Mouse (Mus musculus): Measurements from ENCODE around the gene Tnfsf11.

Gene Tnfsf11

GRCm38 (mm10) chr14:78307286-78308237, at the start of gene Tnfsf11:
TSS of gene Tnfsf11 (minus strand) at chr14:78308043.
- DNase-seq, result no peak

DNA sequence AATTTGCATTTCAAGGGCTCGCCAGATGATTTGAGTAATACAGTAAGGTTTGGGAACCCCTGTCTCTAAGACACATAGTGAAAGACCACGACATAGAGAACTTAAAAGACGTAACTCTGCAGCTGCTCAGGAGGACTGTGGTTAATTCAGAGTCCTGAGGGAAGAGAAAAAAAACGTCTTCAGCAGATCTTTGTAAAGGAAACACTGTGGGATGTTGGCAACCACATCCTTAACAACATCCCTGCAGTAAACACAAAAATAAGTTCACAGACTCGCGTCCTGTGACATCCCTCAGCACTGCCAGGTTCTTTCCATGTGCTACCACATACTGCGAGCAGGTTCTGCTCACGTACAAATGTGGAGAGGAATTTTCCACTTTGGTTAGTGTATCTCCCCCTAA, 48.9 kb upstream of the Tnfsf11 start:
- DNase-seq, result no peak

DNA sequence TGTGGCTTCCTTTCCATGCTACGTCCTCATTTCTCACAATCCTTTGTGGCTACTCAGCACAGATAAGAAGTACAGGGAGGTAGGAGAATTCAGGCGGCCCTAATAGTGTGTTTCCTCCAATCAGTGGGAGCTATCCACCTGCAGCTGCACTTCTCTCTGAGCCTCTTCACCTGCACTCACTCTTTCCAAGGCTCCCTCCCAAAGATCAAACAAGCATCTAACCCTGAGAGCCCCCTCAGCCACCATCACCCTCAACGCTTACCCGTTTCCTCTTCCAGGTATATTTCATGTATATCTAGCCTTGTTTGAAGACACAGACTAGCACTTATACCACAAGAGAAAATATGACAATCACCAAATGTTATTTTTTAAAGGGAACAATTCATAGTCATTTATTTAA, 47.5 kb upstream of the Tnfsf11 start:
- no peak for DNase-seq

DNA sequence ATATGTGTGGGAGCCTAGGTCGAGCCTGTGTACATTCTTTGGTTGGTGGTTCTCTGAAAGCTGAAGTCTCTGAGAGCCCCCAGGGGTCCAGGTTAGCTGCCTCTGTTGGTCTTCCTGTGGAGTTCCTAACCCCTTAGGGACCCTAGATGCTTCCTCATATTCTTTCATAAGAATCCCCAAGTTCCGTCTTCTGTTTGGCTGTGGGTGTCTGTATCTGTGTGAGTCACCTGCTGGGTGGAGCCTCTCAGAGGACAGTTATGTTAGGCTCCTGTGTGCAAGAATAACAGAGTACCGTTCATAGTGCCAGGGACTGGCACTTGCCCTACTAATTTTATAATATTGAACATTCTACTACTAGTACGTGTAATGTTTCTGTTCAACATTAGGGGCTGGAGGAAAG, 45.0 kb upstream of the Tnfsf11 start:
- no peak for DNase-seq

DNA sequence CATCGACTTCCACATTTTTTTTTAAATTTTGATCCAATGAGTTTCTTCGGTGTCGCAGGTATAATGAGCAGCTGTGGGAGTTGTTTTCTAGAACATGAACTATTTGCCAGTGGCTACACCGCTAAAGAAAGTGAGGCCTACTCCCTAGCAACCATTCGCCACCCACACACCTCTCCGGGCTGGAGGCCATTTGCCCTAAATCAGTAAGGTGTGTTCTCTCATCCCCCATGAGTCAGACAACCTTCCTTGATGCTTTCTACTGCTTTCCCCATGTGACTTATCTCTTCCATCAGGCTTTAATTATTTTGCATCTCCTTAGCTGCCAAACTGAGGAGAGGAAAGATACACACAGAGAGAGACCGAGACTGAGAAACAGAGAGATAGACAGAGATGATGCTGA, 43.7 kb upstream of the Tnfsf11 start:
- no peak for DNase-seq

DNA sequence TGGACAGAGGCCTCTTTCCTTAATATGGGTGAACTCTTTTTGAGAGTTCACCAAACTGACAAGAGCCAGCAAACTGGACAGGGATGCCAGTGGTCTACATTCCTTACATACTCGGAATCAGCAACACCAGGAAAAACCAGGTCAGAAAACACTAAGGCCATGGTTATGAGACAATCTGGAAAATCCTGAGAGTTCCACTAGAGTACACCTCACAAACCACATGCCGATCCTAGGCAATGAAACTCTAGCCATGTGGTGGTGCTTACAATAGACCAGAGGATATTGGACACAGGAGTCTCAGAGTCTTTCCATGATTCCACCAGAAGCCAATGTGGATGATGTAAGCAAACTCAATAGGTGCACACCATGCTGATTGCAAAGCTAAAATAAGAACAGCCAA, 39.9 kb upstream of the Tnfsf11 start:
- no peak for DNase-seq

GRCm38 (mm10) chr14:78343007-78343406, 35.2 kb upstream of the Tnfsf11 start:
- DNase-seq, result no peak

GRCm38 (mm10) chr14:78342146-78342545, 34.3 kb upstream of the Tnfsf11 start:
- no peak for DNase-seq

DNA sequence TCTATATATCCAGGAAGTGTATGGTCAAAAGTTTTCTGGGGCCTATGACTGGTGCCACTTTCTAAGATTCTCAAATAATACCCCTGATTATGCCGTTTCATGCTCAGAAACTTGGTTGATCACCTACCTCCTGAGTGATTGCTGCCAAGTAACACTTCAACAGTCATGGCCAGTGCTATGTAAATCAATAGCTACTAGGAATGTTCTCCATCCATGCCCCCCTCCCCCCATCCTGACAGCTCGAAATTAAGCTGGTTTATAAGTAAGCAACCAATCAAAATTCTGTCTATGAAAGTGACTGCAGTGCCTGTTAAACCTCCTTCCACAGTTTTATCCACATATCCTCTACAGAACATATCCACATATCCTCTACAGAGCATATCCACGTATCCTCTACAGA, 25.5 kb upstream of the Tnfsf11 start:
- DNase-seq, result no peak

- no peak for DNase-seq
These were observed 23.5 kb upstream of the Tnfsf11 start for GRCm38 (mm10) chr14:78331368-78331767.

- DNase-seq, result no peak
These were observed 22.9 kb upstream of the Tnfsf11 start for GRCm38 (mm10) chr14:78330576-78331300.

- DNase-seq, result no peak
These were observed 22.1 kb upstream of the Tnfsf11 start for GRCm38 (mm10) chr14:78329765-78330451.

DNA sequence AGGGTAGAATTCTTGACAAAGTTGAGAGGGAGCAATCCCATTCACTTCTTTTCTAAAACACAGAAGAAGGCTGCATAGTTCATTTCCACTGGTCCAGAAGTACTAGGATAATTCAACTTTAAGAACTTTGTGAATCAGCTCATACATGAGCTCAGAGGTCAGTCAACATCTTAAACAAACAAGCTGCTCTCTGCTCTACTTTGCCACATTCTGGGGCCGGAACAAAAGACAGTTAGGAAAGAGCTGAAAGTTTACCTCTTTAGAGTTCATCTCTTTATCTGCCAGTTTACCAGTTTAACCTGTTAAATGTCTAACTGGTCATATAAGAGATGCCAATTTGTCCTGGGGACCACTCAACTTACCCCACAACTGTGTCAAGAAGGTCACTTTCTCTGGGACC, 15.5 kb upstream of the Tnfsf11 start:
- no peak for DNase-seq

GRCm38 (mm10) chr14:78322916-78323315, 15.1 kb upstream of the Tnfsf11 start:
- no peak for DNase-seq

GRCm38 (mm10) chr14:78320248-78320647, 12.4 kb upstream of the Tnfsf11 start:
- DNase-seq, result no peak

GRCm38 (mm10) chr14:78319580-78319979, 11.7 kb upstream of the Tnfsf11 start:
- DNase-seq, result no peak

DNA sequence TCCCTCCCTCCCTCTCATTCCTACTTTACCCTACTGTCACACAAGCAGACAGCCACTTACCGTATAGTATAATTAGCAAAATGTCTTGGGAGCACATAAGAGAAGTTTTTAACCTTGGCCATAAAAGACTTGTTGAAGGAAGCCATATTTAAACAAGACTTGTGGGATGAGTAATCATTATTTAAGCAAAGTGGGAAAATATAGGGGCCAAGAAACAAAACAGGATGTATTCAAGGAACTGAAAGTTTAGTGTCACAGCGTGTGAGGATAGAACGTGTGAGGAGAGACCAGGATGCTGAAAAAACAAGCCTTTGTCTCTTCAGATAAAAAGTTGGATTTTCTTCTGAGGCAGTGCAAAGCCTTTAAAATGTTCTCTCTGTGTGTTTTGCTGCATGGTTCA, 11.2 kb upstream of the Tnfsf11 start:
- DNase-seq, result no peak

- no peak for DNase-seq
These were observed 9.8 kb upstream of the Tnfsf11 start for GRCm38 (mm10) chr14:78317623-78318022.

- no peak for DNase-seq
These were observed 6.9 kb downstream of the Tnfsf11 start for GRCm38 (mm10) chr14:78300914-78301313.

GRCm38 (mm10) chr14:78292687-78293086, 15.2 kb downstream of the Tnfsf11 start:
- DNase-seq, result no peak

DNA sequence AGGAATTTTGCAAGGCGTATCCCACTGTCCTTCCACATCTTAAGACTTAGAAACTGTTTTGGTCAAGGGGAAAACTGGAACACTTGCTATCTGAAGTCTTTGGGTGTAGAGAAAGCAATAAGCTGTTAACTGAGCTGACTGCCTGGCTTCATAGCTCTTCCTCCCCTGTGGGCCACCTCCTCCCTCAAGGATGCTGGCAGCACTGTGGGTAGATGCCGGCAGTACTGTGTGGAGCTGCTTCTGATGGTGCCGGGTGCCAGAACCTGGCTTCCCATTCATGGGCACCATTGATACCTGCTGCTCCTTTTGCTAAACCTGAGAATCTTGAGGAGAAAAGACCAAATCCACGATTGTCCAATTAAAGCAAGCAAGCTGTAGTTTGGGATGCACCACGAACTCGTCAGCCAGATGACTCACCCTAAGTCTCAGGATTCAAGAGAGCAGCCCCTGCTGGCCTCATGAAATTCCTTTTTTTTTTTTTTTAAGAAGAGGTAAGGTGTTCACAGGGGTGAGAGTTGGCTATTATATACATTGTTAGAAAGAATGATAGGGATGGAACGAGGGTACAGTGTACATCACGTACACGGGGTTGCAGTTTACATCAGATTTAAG, 17.8 kb downstream of the Tnfsf11 start:
- DNase-seq, result no peak

DNA sequence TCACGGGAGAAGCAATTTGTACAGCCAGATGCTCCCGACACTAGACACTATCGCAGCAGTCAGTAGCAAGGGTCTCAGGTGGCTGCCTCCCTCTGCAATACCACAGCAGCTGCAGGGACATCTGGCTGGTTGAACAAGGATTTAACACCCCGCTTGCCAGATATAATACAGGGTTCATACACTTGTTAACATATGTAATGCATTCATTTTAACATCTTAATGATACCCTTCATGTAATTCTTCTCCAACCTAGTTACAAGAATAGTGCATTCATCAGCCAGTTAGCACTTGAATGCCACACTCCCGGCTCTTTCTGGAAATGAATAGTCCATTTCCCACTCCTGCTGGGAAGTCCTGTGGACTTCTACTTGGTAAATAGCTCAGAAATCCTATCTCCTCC, 18.9 kb downstream of the Tnfsf11 start:
- DNase-seq, result no peak

Data from layer of hippocampus, adult 9-11 months (tissue).